In the genomic region with DNA sequence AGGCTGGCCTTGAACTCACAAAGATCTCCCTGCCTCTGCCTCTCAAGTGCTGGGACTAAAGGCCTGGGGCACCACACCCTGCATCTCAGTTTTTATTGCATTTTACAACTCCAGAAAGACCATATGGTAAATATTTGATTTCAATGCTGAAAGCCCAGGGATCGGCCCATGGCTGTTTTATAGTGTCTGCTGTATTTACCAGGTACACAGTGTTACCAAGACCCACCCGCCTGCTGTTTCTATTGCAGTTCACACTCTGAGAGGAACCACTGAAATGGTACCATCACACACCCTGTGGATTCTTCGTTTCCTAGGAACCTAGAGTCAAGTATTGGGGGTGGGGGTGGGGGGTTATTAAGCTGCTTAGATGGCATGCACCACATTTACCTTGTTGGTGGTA, we compare ENCODE assay signal across 19 mouse cellular contexts.
"Had no signal": no experiment of that assay in that cellular context is flagged by ENCODE, and none has a peak within 500 bp of the region (broad histone marks: within the 10 kb centered on the region; RNA-seq: fewer than 3 reads in every experiment).

No protein-coding gene starts in this region.

- H3K9ac ChIP-seq: lung, embryonic 14.5 days; midbrain, embryonic 12.5 days; neural tube, embryonic 13.5 days; neural tube, embryonic 15.5 days had no signal

- H3K9me3 ChIP-seq: midbrain, embryonic 10.5 days; midbrain, embryonic 12.5 days; neural tube, embryonic 15.5 days had no signal

- H3K4me2 ChIP-seq: lung, embryonic 14.5 days; midbrain, embryonic 12.5 days; neural tube, embryonic 13.5 days; neural tube, embryonic 15.5 days had no signal

- H3K4me3 ChIP-seq: midbrain, embryonic 10.5 days; midbrain, embryonic 12.5 days; myocyte; neural tube, embryonic 13.5 days; neural tube, embryonic 15.5 days had no signal

- H3K27ac ChIP-seq: midbrain, embryonic 10.5 days; midbrain, embryonic 12.5 days; neural tube, embryonic 13.5 days; neural tube, embryonic 15.5 days had no signal

- H3K27me3 ChIP-seq: midbrain, embryonic 12.5 days; neural tube, embryonic 13.5 days; neural tube, embryonic 15.5 days had no signal

- ATAC-seq: midbrain, embryonic 16.5 days had no signal

- DNase-seq: lung, adult 18-20 months; lung, postnatal 10 days; lung, postnatal 4 days; midbrain, embryonic 14.5 days; retina, postnatal 1 day; right cerebral cortex, adult 18-20 months; right cerebral cortex, postnatal 25 days; right cerebral cortex, postnatal 4 days; spleen, adult 18-20 months; thymus, adult 18-20 months; thymus, postnatal 14 days; thymus, postnatal 36 days had no signal

- H3K4me1 ChIP-seq: midbrain, embryonic 10.5 days; midbrain, embryonic 12.5 days; neural tube, embryonic 13.5 days; neural tube, embryonic 15.5 days had no signal

- H3K36me3 ChIP-seq: midbrain, embryonic 10.5 days; midbrain, embryonic 12.5 days; neural tube, embryonic 13.5 days; neural tube, embryonic 15.5 days had no signal
